Mouse (Mus musculus) 416B (cell line): ENCODE data around the gene A930002H24Rik.
A peak's percentile ranks its signal among the peaks of the same experiment; 100 is the strongest.

Source experiments
- DNase-seq: peaks from one replicate; pipeline ENCODE4 v3.0.0; 2011; ENCODE audit warnings: low read depth

Gene A930002H24Rik

DNA sequence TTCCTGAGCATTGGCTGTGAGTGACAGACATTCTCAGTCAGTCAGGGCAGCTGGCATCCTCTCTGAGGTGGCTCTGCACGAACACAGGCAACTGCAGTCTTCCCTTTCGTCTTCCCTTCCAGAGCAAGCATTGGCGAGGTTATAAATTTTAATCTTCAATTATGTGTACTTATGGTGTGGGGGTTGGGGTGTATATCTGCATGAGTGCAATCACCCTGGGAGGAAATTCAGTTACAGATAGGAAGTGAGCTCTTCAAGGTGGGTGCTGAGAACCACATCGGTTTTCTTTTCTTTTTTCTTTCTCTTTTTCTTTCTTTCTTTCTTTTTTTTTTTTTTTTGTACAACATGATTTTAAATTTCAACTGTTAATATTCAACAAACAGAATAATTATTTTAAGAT, 32.0 kb downstream of the A930002H24Rik start:
- no peak for DNase-seq

DNA sequence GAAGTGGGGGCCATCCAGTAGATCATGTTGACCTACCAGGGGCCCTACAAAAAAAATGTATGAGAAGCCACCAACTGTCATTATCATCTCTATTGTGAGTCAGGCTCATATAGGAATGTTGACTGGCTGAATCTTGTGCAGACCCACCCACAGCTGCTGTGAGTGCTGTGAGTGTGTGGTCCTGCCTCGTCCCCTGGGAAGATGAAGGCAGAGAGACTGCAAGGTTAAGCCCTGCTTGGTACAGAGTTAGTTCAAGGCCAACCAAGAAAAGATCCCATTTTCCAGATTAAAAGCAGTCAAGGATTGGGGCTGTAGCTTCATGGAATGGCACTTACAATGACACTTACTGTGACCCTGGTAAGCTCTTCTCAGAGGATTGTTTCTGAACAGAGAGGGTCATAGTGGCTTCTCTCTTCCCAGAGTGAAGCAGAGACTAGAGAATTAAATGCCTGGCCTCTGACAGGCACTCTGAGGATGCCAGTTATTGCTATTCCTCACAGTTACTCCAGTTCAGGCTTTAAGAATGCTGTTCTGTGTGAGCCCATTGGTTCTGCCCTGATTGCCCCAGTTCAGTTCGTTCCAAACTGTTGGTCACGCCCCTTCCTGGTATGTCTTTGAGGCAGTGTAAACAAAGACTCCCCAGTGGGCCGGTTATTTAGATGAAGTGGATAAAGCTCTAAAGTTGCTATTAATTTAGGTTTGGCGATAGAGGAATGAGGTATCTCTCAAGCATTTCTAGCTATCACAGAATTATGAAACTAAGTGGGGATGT, 34.8 kb downstream of the A930002H24Rik start:
- no peak for DNase-seq

DNA sequence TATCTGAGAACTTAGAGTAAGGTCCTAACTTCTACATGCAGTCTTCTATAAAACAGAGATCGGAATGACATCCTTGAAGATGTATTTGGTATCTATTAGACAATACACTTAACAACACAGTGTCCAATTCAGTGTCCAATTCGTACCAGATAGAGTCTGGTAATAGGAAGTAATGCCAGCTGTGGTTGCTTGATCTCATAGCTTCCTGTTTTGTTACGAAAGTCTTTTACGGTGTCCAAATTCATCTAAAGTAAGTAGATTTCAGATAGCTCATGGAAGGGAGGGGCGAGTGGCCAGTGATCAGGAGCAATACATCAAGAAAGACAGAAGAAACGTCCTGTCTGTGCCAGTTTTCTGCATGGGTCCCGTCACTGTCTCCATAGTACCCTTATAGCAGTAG, 36.8 kb downstream of the A930002H24Rik start:
- DNase-seq, result peak; percentile 80

DNA sequence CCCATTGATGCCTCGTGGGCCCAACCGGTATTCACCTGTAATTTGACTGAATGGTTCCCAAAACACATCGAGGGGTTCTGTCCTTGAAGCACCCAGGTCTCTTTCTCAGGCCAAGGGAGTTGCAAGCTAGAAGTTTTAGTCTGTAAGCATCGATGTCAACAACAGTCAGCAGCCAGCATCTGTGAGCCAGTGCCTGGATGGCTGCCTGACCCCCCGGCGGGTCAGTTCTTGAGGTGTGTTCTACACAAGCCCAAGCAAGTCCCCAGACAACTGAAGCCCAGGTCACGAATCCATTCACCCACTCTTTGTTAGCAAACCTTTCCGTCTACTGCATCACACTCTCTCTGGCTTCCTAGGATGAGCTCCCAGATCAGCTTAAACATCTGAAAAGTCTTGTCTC, 37.4 kb downstream of the A930002H24Rik start:
- no peak for DNase-seq

GRCm38 (mm10) chr17:63824141-63824540, 39.5 kb downstream of the A930002H24Rik start:
- DNase-seq, result no peak

DNA sequence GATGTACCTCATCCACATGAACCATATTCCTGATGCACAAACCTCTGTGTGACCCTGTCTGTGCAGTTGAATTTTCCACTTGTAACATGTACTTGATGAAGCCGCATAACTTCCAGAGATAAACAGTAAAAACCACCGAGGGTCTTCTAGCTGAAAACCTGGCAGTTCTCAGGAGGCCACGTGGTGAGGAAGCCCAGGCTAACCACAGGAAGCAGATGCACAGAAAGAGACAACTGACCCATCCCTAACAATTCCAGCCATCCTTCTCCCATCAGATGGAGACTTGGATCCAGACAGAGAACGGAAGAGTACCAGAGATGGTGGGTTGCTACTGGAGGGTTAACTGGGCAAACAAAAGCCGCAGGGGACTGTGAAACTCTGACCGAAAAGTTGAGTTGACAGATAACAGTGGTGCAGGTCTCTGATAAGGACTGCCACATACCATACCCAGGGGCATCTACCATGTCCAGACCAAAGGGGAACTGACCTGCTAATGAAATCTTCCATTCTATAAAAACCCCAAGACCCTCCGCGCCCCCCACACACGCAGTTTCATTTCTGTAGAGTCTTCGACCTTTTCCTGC, 45.1 kb downstream of the A930002H24Rik start:
- peak; percentile 83 for DNase-seq

GRCm38 (mm10) chr17:63813552-63813951, 50.0 kb downstream of the A930002H24Rik start:
- DNase-seq, result no peak
